Mouse (Mus musculus) ES-Bruce4 (cell line): ENCODE data around the gene Prrt3. TPM values are rescaled to one million over a fixed set of nuclear protein-coding genes. Genes with fewer than 3 reads are reported as not detected.

Experiments used
- H3K27ac ChIP-seq: 2 replicates; pipeline ENCODE4 v1.5.1; 2012; ENCODE audit warnings: low read length, inconsistent platforms; ENCODE audit not compliant: insufficient read depth
- H3K27me3 ChIP-seq: 2 replicates; pipeline ENCODE4 v1.6.1; 2012; ENCODE audit warnings: mild to moderate bottlenecking, low read length, inconsistent platforms; ENCODE audit not compliant: control insufficient read depth, poor library complexity, insufficient read depth, severe bottlenecking
- H3K36me3 ChIP-seq: 2 replicates; pipeline ENCODE4 v1.6.1; 2012; ENCODE audit warnings: inconsistent platforms, mild to moderate bottlenecking, low read length, moderate library complexity; ENCODE audit not compliant: control insufficient read depth, poor library complexity, insufficient read depth, severe bottlenecking
- H3K4me1 ChIP-seq: one replicate; pipeline ENCODE4 v1.8.1; 2011; ENCODE audit warnings: low read length; ENCODE audit not compliant: control insufficient read depth, insufficient read depth
- H3K4me3 ChIP-seq: 2 replicates; pipeline ENCODE4 v1.5.1; 2011; ENCODE audit warnings: low read depth, mild to moderate bottlenecking, low read length
- H3K9ac ChIP-seq: 2 replicates; pipeline ENCODE4 v1.6.1; 2012; ENCODE audit warnings: low read depth, mild to moderate bottlenecking, inconsistent platforms; ENCODE audit not compliant: poor library complexity, severe bottlenecking
- H3K9me3 ChIP-seq: replicated peaks from 2 replicates; pipeline ENCODE4 v1.6.1; 2012; ENCODE audit warnings: mild to moderate bottlenecking, low read length, inconsistent platforms; ENCODE audit not compliant: control insufficient read depth, poor library complexity, insufficient read depth, severe bottlenecking
- CTCF ChIP-seq: IDR thresholded peaks from one replicate; pipeline ENCODE4 v1.8.1; 2011; ENCODE audit warnings: low read depth, low read length
- EP300 ChIP-seq: IDR thresholded peaks from 2 replicates; pipeline ENCODE4 v1.6.1; 2011; ENCODE audit warnings: low read depth, low read length; ENCODE audit not compliant: insufficient read depth
- POLR2A ChIP-seq: IDR thresholded peaks from one replicate; pipeline ENCODE4 v1.8.1; 2011; ENCODE audit warnings: low read length; ENCODE audit not compliant: insufficient read depth
- polyA plus RNA-seq: library from polyadenylated mRNA; stranded (reverse); fragments of >200 nt; gene quantifications from 2 replicates; pipeline ENCODE4 v1.2.4, GENCODE M21; 2011; ENCODE audit warnings: low read depth; ENCODE audit not compliant: missing spikeins, insufficient read depth, insufficient read length

The Prrt3 gene
- polyA plus RNA-seq, 1 experiment, result 0.51 TPM

DNA sequence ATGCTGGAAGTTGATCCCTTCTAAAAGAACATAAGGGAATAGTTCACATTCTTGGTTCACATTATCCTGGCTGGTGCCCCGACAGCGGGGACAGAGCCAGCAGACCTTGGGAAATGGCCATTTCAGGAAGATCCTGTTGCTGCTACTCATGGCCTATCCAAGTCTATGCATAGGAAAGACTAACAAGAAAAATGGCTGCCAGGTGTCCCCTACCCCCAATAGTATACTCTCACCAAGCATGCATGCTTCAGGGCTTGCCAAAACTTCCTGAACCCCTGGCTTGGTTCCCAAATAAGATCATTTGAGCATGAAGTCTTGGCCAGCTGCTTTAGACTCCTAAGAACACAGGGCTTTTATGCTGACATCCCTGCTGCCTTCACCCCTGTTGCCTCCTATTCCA, 49.9 kb downstream of the Prrt3 start:
- Histone ChIP-seq H3K27me3 (no peaks in the 10 kb centered on the region), H3K9me3 (no peaks in the 10 kb centered on the region), H3K27ac (no peak overlapping the region), H3K9ac (no peak overlapping the region), H3K36me3 (peaks cover 9% of the 10 kb centered on the region), H3K4me1 (no peaks in the 10 kb centered on the region), H3K4me3 (no peak overlapping the region)
- TF ChIP-seq EP300 (no peak), CTCF (no peak), POLR2A (no peak)

DNA sequence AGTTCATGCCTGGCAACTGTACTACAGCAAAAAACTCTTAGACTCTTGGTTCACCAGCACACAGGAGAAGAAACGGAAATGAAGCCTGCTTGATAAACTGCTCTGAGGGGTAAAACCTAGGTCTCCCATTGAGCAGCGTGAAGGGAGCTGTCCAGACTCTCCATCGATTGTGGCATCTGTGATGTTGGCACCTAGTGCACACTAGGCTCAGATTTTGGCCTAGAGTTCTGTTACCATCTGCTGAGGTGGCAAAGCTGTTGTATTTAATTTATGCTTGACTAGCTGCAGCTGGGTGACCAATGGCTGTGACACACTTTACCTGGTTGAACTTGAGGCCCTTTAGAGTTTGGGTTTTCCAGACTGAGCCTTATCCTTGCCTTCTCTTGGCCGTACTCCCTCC, 54.1 kb downstream of the Prrt3 start:
- Histone ChIP-seq H3K4me3 (no peak overlapping the region), H3K9me3 (no peaks in the 10 kb centered on the region), H3K27me3 (no peaks in the 10 kb centered on the region), H3K9ac (no peak overlapping the region), H3K4me1 (no peaks in the 10 kb centered on the region), H3K27ac (no peak overlapping the region), H3K36me3 (peaks cover 12% of the 10 kb centered on the region)
- TF ChIP-seq POLR2A (no peak), EP300 (no peak), CTCF (no peak)

DNA sequence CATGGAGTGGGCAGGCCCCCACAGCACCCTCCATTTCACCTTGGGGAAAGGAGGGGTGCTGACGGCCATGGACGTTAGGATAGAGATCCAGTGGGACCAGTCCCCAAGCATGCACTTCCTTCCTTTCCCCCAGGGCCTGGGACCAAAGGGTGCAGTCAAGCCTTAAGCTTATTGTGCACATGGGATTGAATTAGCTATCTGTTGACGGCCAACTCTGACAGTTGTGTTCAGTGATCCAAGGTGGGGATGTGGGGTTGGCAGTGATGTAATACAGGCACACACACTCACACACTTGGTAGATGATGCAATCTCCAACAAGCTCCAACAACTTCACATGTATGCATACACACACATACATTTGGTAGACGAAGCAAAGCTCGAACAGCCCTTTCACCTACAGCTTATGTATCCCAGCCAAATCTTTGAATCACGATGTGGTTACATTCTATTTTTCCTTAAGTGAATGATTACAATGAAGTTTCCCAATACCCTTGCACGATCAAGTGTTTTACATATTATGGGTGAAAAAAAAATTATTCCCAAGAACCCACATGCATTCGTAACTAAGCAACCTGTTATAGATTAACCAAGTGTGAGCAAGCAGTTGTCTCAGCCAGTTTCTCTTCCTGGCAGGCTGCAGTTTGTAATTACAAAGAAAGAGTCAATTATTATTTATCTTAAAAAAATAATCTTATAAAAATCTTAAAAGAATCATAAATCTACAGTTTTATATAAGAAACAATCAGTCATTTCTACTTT, 57.3 kb downstream of the Prrt3 start:
- Histone ChIP-seq H3K9me3 (no peaks in the 10 kb centered on the region), H3K36me3 (peaks cover 12% of the 10 kb centered on the region), H3K27me3 (no peaks in the 10 kb centered on the region), H3K27ac (no peak overlapping the region), H3K9ac (no peak overlapping the region), H3K4me3 (no peak overlapping the region), H3K4me1 (no peaks in the 10 kb centered on the region)
- TF ChIP-seq CTCF (no peak), POLR2A (no peak), EP300 (no peak)

Other genes with a start within 250 kb of the Prrt3 start
- gene Cpne9, start 219.6 kb downstream of the Prrt3 start, polyA plus RNA-seq, result 3.7 and 5.3 TPM in 2 replicates
- 26.7 and 27.0 TPM in 2 replicates for gene Brpf1, start 194.8 kb downstream of the Prrt3 start, polyA plus RNA-seq
- gene Ogg1, start 175.0 kb downstream of the Prrt3 start, polyA plus RNA-seq, result 24.2 and 26.8 TPM in 2 replicates
- 7.6 and 7.7 TPM in 2 replicates for gene Camk1, start 157.9 kb downstream of the Prrt3 start, polyA plus RNA-seq
- 41.0 and 41.4 TPM in 2 replicates for gene Tada3, start 124.0 kb downstream of the Prrt3 start, polyA plus RNA-seq
- gene Arpc4, start 123.8 kb downstream of the Prrt3 start, polyA plus RNA-seq, result 120 and 130 TPM in 2 replicates
- gene Ttll3, start 112.7 kb downstream of the Prrt3 start, polyA plus RNA-seq, result 2.9 and 3.8 TPM in 2 replicates
- 13.8 and 32.6 TPM in 2 replicates for gene Rpusd3, start 82.6 kb downstream of the Prrt3 start, polyA plus RNA-seq
- gene Cidec, start 66.2 kb downstream of the Prrt3 start, polyA plus RNA-seq, result not detected in 2 replicates
- gene Jagn1, start 59.4 kb downstream of the Prrt3 start, polyA plus RNA-seq, result 30.0 and 34.3 TPM in 2 replicates
- gene Il17re, start 43.4 kb downstream of the Prrt3 start, polyA plus RNA-seq, result 3.1 and 4.9 TPM in 2 replicates
- gene Il17rc, start 30.5 kb downstream of the Prrt3 start, polyA plus RNA-seq, result 3.3 TPM in 2 replicates
- gene Creld1, start 18.6 kb downstream of the Prrt3 start, polyA plus RNA-seq, result 23.2 and 30.7 TPM in 2 replicates
- 28.4 and 33.5 TPM in 2 replicates for gene Emc3, start 29.7 kb upstream of the Prrt3 start, polyA plus RNA-seq
- gene Fancd2, start 29.8 kb upstream of the Prrt3 start, polyA plus RNA-seq, result 76.2 and 85.4 TPM in 2 replicates
- gene Fancd2os, start 98.8 kb upstream of the Prrt3 start, polyA plus RNA-seq, result not detected in 2 replicates
- gene Brk1, start 102.8 kb upstream of the Prrt3 start, polyA plus RNA-seq, result 96.3 and 105 TPM in 2 replicates
- 12.9 and 22.0 TPM in 2 replicates for gene Vhl, start 122.0 kb upstream of the Prrt3 start, polyA plus RNA-seq
- gene Irak2, start 136.5 kb upstream of the Prrt3 start, polyA plus RNA-seq, result 6.6 and 10.1 TPM in 2 replicates
- gene Tatdn2, start 195.1 kb upstream of the Prrt3 start, polyA plus RNA-seq, result 39.7 and 42.2 TPM in 2 replicates
- gene Ghrl, start 217.9 kb upstream of the Prrt3 start, polyA plus RNA-seq, result 2.0 TPM in 1 of 2 replicates, not detected in the other
- gene Sec13, start 238.8 kb upstream of the Prrt3 start, polyA plus RNA-seq, result 97.2 and 104 TPM in 2 replicates